Mouse (Mus musculus): Measurements from ENCODE around the gene Scel. TPM values are rescaled to one million over a fixed set of nuclear protein-coding genes. Genes with fewer than 3 reads are reported as not detected.

Gene Scel
- total RNA-seq, 4 experiments from 2014 or later: 0.11 to 0.84 (median 0.48) TPM

GRCm38 (mm10) chr14:103571598-103572320 lies 58.6 kb downstream of the Scel start:
- DNase-seq (ENCODE audit: low spot score): no peak

GRCm38 (mm10) chr14:103575854-103576253 lies 62.7 kb downstream of the Scel start:
- DNase-seq (ENCODE audit: low spot score): no peak

- no peak for DNase-seq (ENCODE audit: low spot score)
Observed at GRCm38 (mm10) chr14:103577011-103577410, 63.9 kb downstream of the Scel start.

GRCm38 (mm10) chr14:103586662-103587061 lies 73.5 kb downstream of the Scel start:
- no peak for DNase-seq (ENCODE audit: low spot score)

GRCm38 (mm10) chr14:103587208-103587900 lies 74.2 kb downstream of the Scel start:
- no peak for DNase-seq (ENCODE audit: low spot score)

GRCm38 (mm10) chr14:103589819-103590218 lies 76.7 kb downstream of the Scel start:
- no peak for DNase-seq (ENCODE audit: low spot score)

- DNase-seq (ENCODE audit: low spot score): no peak
Observed at GRCm38 (mm10) chr14:103595870-103596269, 82.7 kb downstream of the Scel start.

GRCm38 (mm10) chr14:103608063-103608462 lies 94.9 kb downstream of the Scel start:
- no peak for DNase-seq (ENCODE audit: low spot score)

- DNase-seq (ENCODE audit: low spot score): no peak
Observed at GRCm38 (mm10) chr14:103613573-103614271, 100.6 kb downstream of the Scel start.

GRCm38 (mm10) chr14:103614272-103614587 lies 101.1 kb downstream of the Scel start:
- DNase-seq (ENCODE audit: low spot score): no peak

GRCm38 (mm10) chr14:103619756-103620155 lies 106.6 kb downstream of the Scel start:
- DNase-seq (ENCODE audit: low spot score): no peak

- DNase-seq (ENCODE audit: low spot score): no peak
Observed at GRCm38 (mm10) chr14:103621207-103621606, 108.1 kb downstream of the Scel start.

GRCm38 (mm10) chr14:103626100-103626499 lies 113.0 kb downstream of the Scel start:
- no peak for DNase-seq (ENCODE audit: low spot score)

GRCm38 (mm10) chr14:103629639-103630364 lies 116.7 kb downstream of the Scel start:
- DNase-seq (ENCODE audit: low spot score): no peak

- no peak for DNase-seq (ENCODE audit: low spot score)
Observed at GRCm38 (mm10) chr14:103630545-103630944, 117.4 kb downstream of the Scel start.

GRCm38 (mm10) chr14:103643933-103644332 lies 130.8 kb downstream of the Scel start:
- no peak for DNase-seq (ENCODE audit: low spot score)

GRCm38 (mm10) chr14:103647981-103648380 lies 134.8 kb downstream of the Scel start:
- DNase-seq (ENCODE audit: low spot score): no peak

- no peak for DNase-seq (ENCODE audit: low spot score)
Observed at GRCm38 (mm10) chr14:103648623-103649255, 135.6 kb downstream of the Scel start.

- no peak for DNase-seq (ENCODE audit: low spot score)
Observed at GRCm38 (mm10) chr14:103649302-103649701, 136.2 kb downstream of the Scel start.

GRCm38 (mm10) chr14:103649896-103650334 lies 136.8 kb downstream of the Scel start, which contains the start of gene Slain1:
Gene Slain1, plus strand, starts transcription at chr14:103650228.
- no peak for DNase-seq (ENCODE audit: low spot score)

- DNase-seq (ENCODE audit: low spot score): no peak
Observed at GRCm38 (mm10) chr14:103650413-103651101, 137.4 kb downstream of the Scel start.

Measured in heart, adult 8-10 months (tissue).